Mouse (Mus musculus): ENCODE results near the gene Hfe2. TPM values are rescaled to one million over a fixed set of nuclear protein-coding genes. Genes with fewer than 3 reads are reported as not detected.
A peak's percentile ranks its signal among the peaks of the same experiment; 100 is the strongest.

Gene Hfe2
- polyA plus RNA-seq, 1 experiment from 2014 or later = 36.4 TPM

GRCm38 (mm10) chr3:96576690-96577541 is 51.9 kb downstream of the Hfe2 start, which contains the start of gene Gm16253:
Gene Gm16253 (plus strand): TSS chr3:96576984.
- H3K27me3 ChIP-seq (replicated peaks; ENCODE audit: control insufficient read depth, insufficient read depth, low read length) = no peaks in the 10 kb centered on the region
- WGBS = 26% methylated on average over 17 of the region's 17 CpGs
- H3K4me2 ChIP-seq (ENCODE audit: low read depth, low read length) = peak within 1 kb of the TSS; percentile 41
- 0 out of 2 replicates have a peak within 1 kb of the TSS, but pooled peaks have one; percentile 45 for H3K9ac ChIP-seq (ENCODE audit: low read depth, low read length)
- H3K36me3 ChIP-seq (ENCODE audit: control insufficient read depth, insufficient read depth, low read length) = peaks cover 5% of the 10 kb centered on the region; the same call in 1 of the 2 replicates
- H3K27ac ChIP-seq (replicated peaks; ENCODE audit: low read depth, low read length) = peak within 1 kb of the TSS; percentile 72
- DNase-seq (ENCODE audit: low spot score) (peak; percentile 97), ATAC-seq (ENCODE audit: low read depth) (peak; percentile 94)
- H3K9me3 ChIP-seq (ENCODE audit: control insufficient read depth, low read length) = no peaks in the 10 kb centered on the region
- H3K4me1 ChIP-seq (ENCODE audit: control insufficient read depth, insufficient read depth, low read length) = peaks cover 8% of the 10 kb centered on the region
- H3K4me3 ChIP-seq (ENCODE audit: low read depth, low read length) = peak within 1 kb of the TSS; percentile 3; the same call in 1 of the 2 replicates

DNA sequence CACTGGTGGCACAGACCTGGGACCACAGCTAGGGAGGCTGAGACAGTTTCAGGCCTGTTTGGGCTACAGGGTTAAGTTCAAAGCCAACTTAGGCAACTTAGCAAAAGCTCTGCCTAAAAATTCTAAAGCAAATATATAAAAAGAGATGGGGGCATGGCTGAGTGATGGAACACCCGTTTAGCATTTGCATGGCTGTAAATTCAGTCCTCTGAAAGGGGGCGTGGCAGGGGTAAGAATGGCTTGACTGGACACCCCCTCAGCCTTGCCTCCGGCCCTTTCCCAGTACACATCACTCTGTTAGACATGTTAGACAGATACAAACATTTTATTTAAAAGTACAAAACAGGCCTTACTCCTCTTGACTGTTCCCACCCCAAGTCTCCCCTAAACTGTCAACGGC is 52.6 kb downstream of the Hfe2 start:
- H3K4me3 ChIP-seq (ENCODE audit: low read depth, low read length) = no peak overlapping the region
- H3K36me3 ChIP-seq (ENCODE audit: control insufficient read depth, insufficient read depth, low read length) = peaks cover 5% of the 10 kb centered on the region; the same call in 1 of the 2 replicates
- H3K9me3 ChIP-seq (ENCODE audit: control insufficient read depth, low read length) = no peaks in the 10 kb centered on the region
- DNase-seq (ENCODE audit: low spot score) = no peak
- H3K4me2 ChIP-seq (ENCODE audit: low read depth, low read length) = peak overlapping the region; percentile 41; the same call in 1 of the 2 replicates
- H3K27me3 ChIP-seq (replicated peaks; ENCODE audit: control insufficient read depth, insufficient read depth, low read length) = no peaks in the 10 kb centered on the region
- ATAC-seq (ENCODE audit: low read depth) = no peak
- peaks cover 8% of the 10 kb centered on the region for H3K4me1 ChIP-seq (ENCODE audit: control insufficient read depth, insufficient read depth, low read length)
- no peak overlapping the region for H3K9ac ChIP-seq (ENCODE audit: low read depth, low read length)
- 75% methylated on average over 4 of the region's 4 CpGs for WGBS
- peak overlapping the region; percentile 72 for H3K27ac ChIP-seq (replicated peaks; ENCODE audit: low read depth, low read length)

Other genes with a start within 250 kb of the Hfe2 start
- gene Fcgr1, start 231.2 kb upstream of the Hfe2 start, polyA plus RNA-seq (2014; fragmentation: Nextera tagmentation; extraction: Ambion mirVana) = 4.0 and 5.3 TPM in 2 replicates
- gene BC107364, start 72.9 kb upstream of the Hfe2 start, polyA plus RNA-seq (2014; fragmentation: Nextera tagmentation; extraction: Ambion mirVana) = not detected in 2 replicates
- 160 and 166 TPM in 2 replicates for gene Txnip, start 32.8 kb downstream of the Hfe2 start, polyA plus RNA-seq (2014; fragmentation: Nextera tagmentation; extraction: Ambion mirVana)
- gene Gm16253, start 51.8 kb downstream of the Hfe2 start, polyA plus RNA-seq (2014; fragmentation: Nextera tagmentation; extraction: Ambion mirVana) = 0.55 TPM in 1 of 2 replicates, not detected in the other
- 8.9 and 11.0 TPM in 2 replicates for gene Polr3gl, start 69.0 kb downstream of the Hfe2 start, polyA plus RNA-seq (2014; fragmentation: Nextera tagmentation; extraction: Ambion mirVana)
- 2.7 and 3.0 TPM in 2 replicates for gene Ankrd34a, start 71.5 kb downstream of the Hfe2 start, polyA plus RNA-seq (2014; fragmentation: Nextera tagmentation; extraction: Ambion mirVana)
- gene Lix1l, start 76.0 kb downstream of the Hfe2 start, polyA plus RNA-seq (2014; fragmentation: Nextera tagmentation; extraction: Ambion mirVana) = 9.1 and 10.1 TPM in 2 replicates
- 122 and 127 TPM in 2 replicates for gene Rbm8a, start 104.8 kb downstream of the Hfe2 start, polyA plus RNA-seq (2014; fragmentation: Nextera tagmentation; extraction: Ambion mirVana)
- 51.6 and 56.5 TPM in 2 replicates for gene Pex11b, start 110.2 kb downstream of the Hfe2 start, polyA plus RNA-seq (2014; fragmentation: Nextera tagmentation; extraction: Ambion mirVana)
- 0.33 and 0.47 TPM in 2 replicates for gene Gm42957, start 110.3 kb downstream of the Hfe2 start, polyA plus RNA-seq (2014; fragmentation: Nextera tagmentation; extraction: Ambion mirVana)
- gene Itga10, start 120.4 kb downstream of the Hfe2 start, polyA plus RNA-seq (2014; fragmentation: Nextera tagmentation; extraction: Ambion mirVana) = 6.4 and 8.1 TPM in 2 replicates
- gene Ankrd35, start 145.0 kb downstream of the Hfe2 start, polyA plus RNA-seq (2014; fragmentation: Nextera tagmentation; extraction: Ambion mirVana) = 2.9 and 3.6 TPM in 2 replicates
- 45.1 and 48.9 TPM in 2 replicates for gene Pias3, start 171.2 kb downstream of the Hfe2 start, polyA plus RNA-seq (2014; fragmentation: Nextera tagmentation; extraction: Ambion mirVana)
- 9.5 and 11.8 TPM in 2 replicates for gene Nudt17, start 183.4 kb downstream of the Hfe2 start, polyA plus RNA-seq (2014; fragmentation: Nextera tagmentation; extraction: Ambion mirVana)
- gene Polr3c, start 202.5 kb downstream of the Hfe2 start, polyA plus RNA-seq (2014; fragmentation: Nextera tagmentation; extraction: Ambion mirVana) = 21.0 and 25.0 TPM in 2 replicates
- gene Rnf115, start 202.5 kb downstream of the Hfe2 start, polyA plus RNA-seq (2014; fragmentation: Nextera tagmentation; extraction: Ambion mirVana) = 45.6 and 48.5 TPM in 2 replicates